Mouse (Mus musculus) kidney, embryonic 15.5 days (tissue): Measurements from ENCODE around the gene Pdlim7. TPM values are rescaled to one million over a fixed set of nuclear protein-coding genes. Genes with fewer than 3 reads are reported as not detected.
A peak's percentile ranks its signal among the peaks of the same experiment; 100 is the strongest.

ENCODE experiments used
- ATAC-seq: fragments of 200-750 bp; cut with Nextera tagmentation; replicated peaks from 2 replicates; pipeline ENCODE4 v1.8.0; 2017; ENCODE audit warnings: moderate TSS enrichment; ENCODE audit not compliant: low FRiP score
- H3K27ac ChIP-seq: fragments of 300-500 bp; sonication (generic); 2 replicates; pipeline ENCODE4 v1.5.1; 2015; ENCODE audit warnings: mild to moderate bottlenecking, inconsistent platforms
- H3K27me3 ChIP-seq: fragments of 300-500 bp; sonication (generic); 2 replicates; pipeline ENCODE4 v1.6.1; 2015; ENCODE audit warnings: inconsistent platforms
- H3K36me3 ChIP-seq: fragments of 300-500 bp; sonication (generic); 2 replicates; pipeline ENCODE4 v1.6.1; 2015; ENCODE audit warnings: inconsistent platforms
- H3K4me1 ChIP-seq: fragments of 300-500 bp; sonication (generic); 2 replicates; pipeline ENCODE4 v1.6.1; 2015; ENCODE audit warnings: inconsistent platforms
- H3K4me2 ChIP-seq: fragments of 300-500 bp; sonication (generic); 2 replicates; pipeline ENCODE4 v1.6.1; 2015; ENCODE audit warnings: moderate library complexity, mild to moderate bottlenecking, inconsistent platforms
- H3K4me3 ChIP-seq: fragments of 300-500 bp; sonication (generic); replicated peaks from 2 replicates; pipeline ENCODE4 v1.5.1; 2015; ENCODE audit warnings: mild to moderate bottlenecking, inconsistent platforms
- H3K9ac ChIP-seq: fragments of 300-500 bp; sonication (generic); 2 replicates; pipeline ENCODE4 v1.6.1; 2015; ENCODE audit warnings: mild to moderate bottlenecking, inconsistent platforms
- H3K9me3 ChIP-seq: fragments of 300-500 bp; sonication (generic); replicated peaks from 2 replicates; pipeline ENCODE4 v1.6.1; 2016; ENCODE audit warnings: inconsistent platforms
- WGBS: fragments of 180-500 bp; shearing (Covaris S2); methylation state at CpG from one replicate; pipeline ENCODE4 v1.1.7; 2015; ENCODE audit warnings: mixed read lengths; 5-methylcytosine and 5-hydroxymethylcytosine counted together
- polyA plus RNA-seq: library from polyadenylated mRNA; unstranded; fragments of >200 nt; fragmentation: Nextera tagmentation; extraction: Ambion mirVana; gene quantifications from 2 replicates; pipeline ENCODE4 v1.2.1, GENCODE M21; 2015

Pdlim7 gene
- 141 and 169 TPM in 2 replicates for polyA plus RNA-seq

GRCm38 (mm10) chr13:55513111-55513748 lies at the start of gene Pdlim7:
Gene Pdlim7, minus strand, starts transcription at chr13:55513676.
- Histone ChIP-seq H3K27ac (peak within 1 kb of the TSS; percentile 94), H3K9ac (peak within 1 kb of the TSS; percentile 82), H3K9me3 (no peaks in the 10 kb centered on the region), H3K36me3 (peaks cover 23% of the 10 kb centered on the region), H3K4me1 (peaks cover 37% of the 10 kb centered on the region), H3K4me2 (peak within 1 kb of the TSS; percentile 89), H3K27me3 (peaks cover 8% of the 10 kb centered on the region; the same call in 1 of the 2 replicates), H3K4me3 (peak within 1 kb of the TSS; percentile 89)
- under 1% methylated on average over 55 of the region's 55 CpGs for WGBS
- ATAC-seq = peak; percentile 73

GRCm38 (mm10) chr13:55557499-55557898 lies 44.0 kb upstream of the Pdlim7 start:
- no peak overlapping the region for H3K27ac ChIP-seq

GRCm38 (mm10) chr13:55555921-55556320 lies 42.4 kb upstream of the Pdlim7 start:
- Histone ChIP-seq H3K4me1 (no peaks in the 10 kb centered on the region), H3K4me3 (no peak overlapping the region), H3K4me2 (no peak overlapping the region), H3K36me3 (peaks cover 67% of the 10 kb centered on the region), H3K9me3 (no peaks in the 10 kb centered on the region), H3K27me3 (no peaks in the 10 kb centered on the region), H3K27ac (no peak overlapping the region), H3K9ac (no peak overlapping the region)
- no peak for ATAC-seq
- WGBS = 90% methylated on average over 9 of the region's 9 CpGs

More at GRCm38 (mm10) chr13:55557499-55557898, 44.0 kb upstream of the Pdlim7 start:
- WGBS = 64% methylated on average over 6 of the region's 6 CpGs
- H3K27me3 ChIP-seq = no peaks in the 10 kb centered on the region
- H3K36me3 ChIP-seq = peaks cover 58% of the 10 kb centered on the region
- no peak overlapping the region for H3K4me3 ChIP-seq
- H3K4me2 ChIP-seq = no peak overlapping the region
- H3K4me1 ChIP-seq = no peaks in the 10 kb centered on the region
- no peaks in the 10 kb centered on the region for H3K9me3 ChIP-seq
- ATAC-seq = no peak
- H3K9ac ChIP-seq = no peak overlapping the region

- ATAC-seq = no peak
- 75% methylated on average over 15 of the region's 15 CpGs for WGBS
- peaks cover 98% of the 10 kb centered on the region for H3K36me3 ChIP-seq
Measured at GRCm38 (mm10) chr13:55549061-55549460, 35.6 kb upstream of the Pdlim7 start.

GRCm38 (mm10) chr13:55548426-55548825 lies 35.0 kb upstream of the Pdlim7 start:
- peaks cover 98% of the 10 kb centered on the region for H3K36me3 ChIP-seq

More at GRCm38 (mm10) chr13:55549061-55549460, 35.6 kb upstream of the Pdlim7 start:
- Histone ChIP-seq H3K9ac (no peak overlapping the region), H3K27ac (no peak overlapping the region), H3K4me2 (no peak overlapping the region), H3K4me1 (no peaks in the 10 kb centered on the region), H3K9me3 (no peaks in the 10 kb centered on the region), H3K27me3 (no peaks in the 10 kb centered on the region), H3K4me3 (no peak overlapping the region)

GRCm38 (mm10) chr13:55547916-55548315 lies 34.4 kb upstream of the Pdlim7 start:
- WGBS = 92% methylated on average over 2 of the region's 2 CpGs
- no peak overlapping the region for H3K9ac ChIP-seq
- H3K4me1 ChIP-seq = no peaks in the 10 kb centered on the region
- no peaks in the 10 kb centered on the region for H3K9me3 ChIP-seq
- H3K4me2 ChIP-seq = no peak overlapping the region
- no peak overlapping the region for H3K27ac ChIP-seq
- H3K4me3 ChIP-seq = no peak overlapping the region
- H3K36me3 ChIP-seq = peaks cover 98% of the 10 kb centered on the region
- no peaks in the 10 kb centered on the region for H3K27me3 ChIP-seq
- no peak for ATAC-seq

More at GRCm38 (mm10) chr13:55548426-55548825, 35.0 kb upstream of the Pdlim7 start:
- no peak for ATAC-seq
- no peaks in the 10 kb centered on the region for H3K4me1 ChIP-seq
- no peaks in the 10 kb centered on the region for H3K27me3 ChIP-seq
- no peak overlapping the region for H3K4me3 ChIP-seq
- no peaks in the 10 kb centered on the region for H3K9me3 ChIP-seq
- H3K9ac ChIP-seq = no peak overlapping the region
- WGBS = 83% methylated on average over 5 of the region's 5 CpGs
- H3K4me2 ChIP-seq = no peak overlapping the region
- no peak overlapping the region for H3K27ac ChIP-seq

- no peak for ATAC-seq
- no peak overlapping the region for H3K4me2 ChIP-seq
- H3K4me3 ChIP-seq = no peak overlapping the region
- no peaks in the 10 kb centered on the region for H3K4me1 ChIP-seq
- no peaks in the 10 kb centered on the region for H3K27me3 ChIP-seq
- H3K9ac ChIP-seq = no peak overlapping the region
- peaks cover 100% of the 10 kb centered on the region for H3K36me3 ChIP-seq
- no peak overlapping the region for H3K27ac ChIP-seq
- no peaks in the 10 kb centered on the region for H3K9me3 ChIP-seq
- WGBS = 92% methylated on average over 6 of the region's 6 CpGs
Measured at GRCm38 (mm10) chr13:55544792-55545191, 31.3 kb upstream of the Pdlim7 start.

- no peaks in the 10 kb centered on the region for H3K4me1 ChIP-seq
- peaks cover 100% of the 10 kb centered on the region for H3K36me3 ChIP-seq
- no peak overlapping the region for H3K27ac ChIP-seq
Measured at GRCm38 (mm10) chr13:55543447-55543846, 30.0 kb upstream of the Pdlim7 start.

GRCm38 (mm10) chr13:55542891-55543290 lies 29.4 kb upstream of the Pdlim7 start:
- H3K4me3 ChIP-seq = no peak overlapping the region
- H3K36me3 ChIP-seq = peaks cover 100% of the 10 kb centered on the region
- H3K4me2 ChIP-seq = no peak overlapping the region
- no peak overlapping the region for H3K9ac ChIP-seq
- no peaks in the 10 kb centered on the region for H3K27me3 ChIP-seq
- no peak for ATAC-seq
- WGBS = 89% methylated on average over 4 of the region's 4 CpGs
- no peaks in the 10 kb centered on the region for H3K9me3 ChIP-seq
- H3K27ac ChIP-seq = no peak overlapping the region
- H3K4me1 ChIP-seq = no peaks in the 10 kb centered on the region

More at GRCm38 (mm10) chr13:55543447-55543846, 30.0 kb upstream of the Pdlim7 start:
- H3K9me3 ChIP-seq = no peaks in the 10 kb centered on the region
- H3K4me3 ChIP-seq = no peak overlapping the region
- 83% methylated on average over 8 of the region's 8 CpGs for WGBS
- no peak for ATAC-seq
- no peak overlapping the region for H3K4me2 ChIP-seq
- no peak overlapping the region for H3K9ac ChIP-seq
- no peaks in the 10 kb centered on the region for H3K27me3 ChIP-seq

- Histone ChIP-seq H3K4me2 (no peak overlapping the region), H3K9ac (no peak overlapping the region), H3K36me3 (peaks cover 85% of the 10 kb centered on the region), H3K27ac (no peak overlapping the region), H3K4me1 (peaks cover 6% of the 10 kb centered on the region), H3K27me3 (no peaks in the 10 kb centered on the region), H3K4me3 (no peak overlapping the region), H3K9me3 (no peaks in the 10 kb centered on the region)
- no peak for ATAC-seq
- 93% methylated on average over 2 of the region's 2 CpGs for WGBS
Measured at GRCm38 (mm10) chr13:55540933-55541332, 27.5 kb upstream of the Pdlim7 start.

GRCm38 (mm10) chr13:55536194-55537175 lies 23.0 kb upstream of the Pdlim7 start, which contains the start of gene Ddx41:
Gene Ddx41, minus strand, starts transcription at chr13:55536658.
- under 1% methylated on average over 70 of the region's 70 CpGs for WGBS
- H3K27ac ChIP-seq = peak within 1 kb of the TSS; percentile 52
- peaks cover 19% of the 10 kb centered on the region for H3K4me1 ChIP-seq
- peak within 1 kb of the TSS; percentile 65 for H3K9ac ChIP-seq
- no peaks in the 10 kb centered on the region for H3K9me3 ChIP-seq
- peaks cover 78% of the 10 kb centered on the region for H3K36me3 ChIP-seq
- H3K4me3 ChIP-seq = peak within 1 kb of the TSS; percentile 63
- no peaks in the 10 kb centered on the region for H3K27me3 ChIP-seq
- ATAC-seq = peak; percentile 98
- H3K4me2 ChIP-seq = peak within 1 kb of the TSS; percentile 96

- peaks cover 19% of the 10 kb centered on the region for H3K4me1 ChIP-seq
- peak overlapping the region; percentile 96 for H3K4me2 ChIP-seq
- H3K9ac ChIP-seq = peak overlapping the region; percentile 65
- H3K27ac ChIP-seq = peak overlapping the region; percentile 49; the same call in 1 of the 2 replicates
- no peak for ATAC-seq
- no peaks in the 10 kb centered on the region for H3K9me3 ChIP-seq
- peaks cover 78% of the 10 kb centered on the region for H3K36me3 ChIP-seq
- H3K27me3 ChIP-seq = no peaks in the 10 kb centered on the region
- 15% methylated on average over 17 of the region's 17 CpGs for WGBS
- H3K4me3 ChIP-seq = peak overlapping the region; percentile 63
Measured at GRCm38 (mm10) chr13:55535796-55536193, 22.3 kb upstream of the Pdlim7 start.
